Mouse (Mus musculus) liver, embryonic 14.5 days (tissue): Measurements from ENCODE around the gene Hsd3b6. TPM values are rescaled to one million over a fixed set of nuclear protein-coding genes. Genes with fewer than 3 reads are reported as not detected.

Experiments
- ATAC-seq: fragments of 200-750 bp; cut with Nextera tagmentation; 2 replicates; pipeline ENCODE4 v1.8.0; 2017; ENCODE audit warnings: moderate number of reproducible peaks, mild to moderate bottlenecking, moderate library complexity; ENCODE audit not compliant: insufficient read depth
- DNase-seq, 3 experiments: peaks; one replicate each; pipeline ENCODE4 v3.0.0-alpha.2; 2012 to 2013; ENCODE audit warnings: low read depth in 3 of 3, low spot score in 3 of 3
- H3K27ac ChIP-seq: fragments of 300-500 bp; sonication (generic); 2 replicates; pipeline ENCODE4 v1.5.1; 2014; ENCODE audit warnings: moderate library complexity, mild to moderate bottlenecking, control low read depth, inconsistent platforms
- H3K27me3 ChIP-seq: fragments of 300-500 bp; sonication (generic); 2 replicates; pipeline ENCODE4 v1.6.1; 2014; ENCODE audit warnings: mild to moderate bottlenecking, low read length, moderate library complexity; ENCODE audit not compliant: control insufficient read depth, insufficient read depth
- H3K36me3 ChIP-seq: fragments of 300-500 bp; sonication (generic); replicated peaks from 2 replicates; pipeline ENCODE4 v1.6.1; 2014; ENCODE audit warnings: low read depth; ENCODE audit not compliant: control insufficient read depth, insufficient read depth
- H3K4me1 ChIP-seq, 2 experiments: fragments of 200-500 bp in 1 of 2; fragments of 300-500 bp in 1 of 2; sonication (generic) in 1 of 2; replicated peaks; 2 replicates each; pipeline ENCODE4 v1.6.1; 2012 to 2014; ENCODE audit warnings: antibody characterized with exemption in 1 of 2, inconsistent platforms in 1 of 2, low read length in 1 of 2; ENCODE audit not compliant: control insufficient read depth in 2 of 2, insufficient read depth in 2 of 2
- H3K4me2 ChIP-seq: fragments of 300-500 bp; sonication (generic); 2 replicates; pipeline ENCODE4 v1.6.1; 2014; ENCODE audit warnings: low read depth, mild to moderate bottlenecking, control low read depth, moderate library complexity
- H3K4me3 ChIP-seq, 2 experiments: fragments of 200-500 bp in 1 of 2; fragments of 300-500 bp in 1 of 2; sonication (generic) in 1 of 2; 2 replicates each; pipeline ENCODE4 v1.5.1; 2012 to 2014; ENCODE audit warnings: low read depth in 2 of 2, low read length in 2 of 2, mild to moderate bottlenecking in 2 of 2, control low read depth in 1 of 2, inconsistent platforms in 1 of 2, moderate library complexity in 1 of 2; ENCODE audit not compliant: insufficient read depth in 1 of 2
- H3K9ac ChIP-seq: fragments of 300-500 bp; sonication (generic); replicated peaks from 2 replicates; pipeline ENCODE4 v1.6.1; 2014; ENCODE audit warnings: mild to moderate bottlenecking, control low read depth, moderate library complexity
- H3K9me3 ChIP-seq: fragments of 300-500 bp; sonication (generic); 2 replicates; pipeline ENCODE4 v1.6.1; 2016; ENCODE audit warnings: low read length, mixed read lengths; ENCODE audit not compliant: control insufficient read depth
- CTCF ChIP-seq: IDR thresholded peaks from 2 replicates; pipeline ENCODE4 v1.5.1; 2016; ENCODE audit warnings: antibody characterized with exemption, low read depth, control low read depth
- EP300 ChIP-seq: IDR thresholded peaks from 2 replicates; pipeline ENCODE4 v1.6.1; 2016; ENCODE audit warnings: antibody characterized with exemption, low read depth
- WGBS: fragments of 180-500 bp; shearing (Covaris S2); extraction: QIAGEN DNeasy Blood & Tissue Kit; methylation state at CpG from one replicate; pipeline ENCODE4 v1.1.7; 2014; ENCODE audit not compliant: insufficient replicate concordance; 5-methylcytosine and 5-hydroxymethylcytosine counted together
- polyA plus RNA-seq, 2 experiments: library from polyadenylated mRNA; depleted of rRNA in 1 of 2; stranded (reverse) in 1 of 2; unstranded in 1 of 2; fragments of >200 nt; fragmentation: Nextera tagmentation in 1 of 2; extraction: Ambion mirVana in 1 of 2; gene quantifications; 2 replicates each; pipeline versions ENCODE4 v1.2.1 to v1.2.3; 2012 to 2014

The Hsd3b6 gene
- polyA plus RNA-seq, 2 experiments = 3.8 to 3.9 TPM

DNA sequence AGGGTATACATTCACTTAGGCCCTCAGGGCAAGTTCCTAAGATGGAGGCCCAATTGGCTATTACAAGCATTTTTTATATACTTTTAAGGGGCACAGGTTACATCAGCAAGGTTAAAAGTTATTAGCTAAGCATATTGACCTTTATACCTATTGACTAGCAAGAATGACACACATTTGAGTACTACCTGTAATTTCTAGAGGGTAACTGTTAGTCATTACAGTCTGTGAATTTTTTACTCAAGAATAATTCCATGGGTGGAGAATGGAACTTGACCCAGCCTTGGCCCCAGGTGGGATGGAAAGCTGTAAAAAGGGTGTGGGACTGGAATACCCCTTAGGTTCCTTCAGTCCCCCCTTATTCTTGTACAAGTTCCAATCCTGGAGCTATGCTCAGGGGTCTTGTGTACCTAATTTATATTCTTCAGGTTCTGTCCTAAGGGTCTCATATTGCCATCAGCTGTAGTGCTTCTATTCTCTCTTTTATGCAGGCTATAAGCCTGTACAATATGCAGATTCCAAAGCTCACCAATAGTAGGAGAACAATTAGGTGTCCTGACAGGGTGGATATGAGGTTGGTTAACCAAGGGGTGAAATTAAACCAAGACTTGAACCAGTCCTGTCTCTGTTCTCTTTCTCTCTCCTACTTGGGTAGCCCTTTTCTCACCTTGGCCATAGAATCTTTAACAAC is 31.9 kb downstream of the Hsd3b6 start:
- TF ChIP-seq CTCF (no peak), EP300 (no peak)
- Histone ChIP-seq H3K36me3 (no peaks in the 10 kb centered on the region), H3K27me3 (no peaks in the 10 kb centered on the region), H3K4me1 (0 out of 4 replicates have a peak, but pooled peaks cover 0 to 1% of the 10 kb centered on the region in 2 experiments), H3K9me3 (no peaks in the 10 kb centered on the region), H3K4me3 (no peak overlapping the region), H3K9ac (no peak overlapping the region), H3K4me2 (no peak overlapping the region), H3K27ac (no peak overlapping the region)
- no peak for DNase-seq
- ATAC-seq = no peak

GRCm38 (mm10) chr3:98780921-98781320 is 33.3 kb downstream of the Hsd3b6 start:
- H3K27ac ChIP-seq = no peak overlapping the region
- no peaks in the 10 kb centered on the region for H3K36me3 ChIP-seq
- H3K4me3 ChIP-seq = no peak overlapping the region
- H3K9me3 ChIP-seq = no peaks in the 10 kb centered on the region
- ATAC-seq (no peak), DNase-seq (no peak)
- no peak for TF ChIP-seq EP300
- no peak for TF ChIP-seq CTCF
- H3K9ac ChIP-seq = no peak overlapping the region
- H3K27me3 ChIP-seq = no peaks in the 10 kb centered on the region
- no peak overlapping the region for H3K4me2 ChIP-seq
- no peaks in the 10 kb centered on the region for H3K4me1 ChIP-seq

DNA sequence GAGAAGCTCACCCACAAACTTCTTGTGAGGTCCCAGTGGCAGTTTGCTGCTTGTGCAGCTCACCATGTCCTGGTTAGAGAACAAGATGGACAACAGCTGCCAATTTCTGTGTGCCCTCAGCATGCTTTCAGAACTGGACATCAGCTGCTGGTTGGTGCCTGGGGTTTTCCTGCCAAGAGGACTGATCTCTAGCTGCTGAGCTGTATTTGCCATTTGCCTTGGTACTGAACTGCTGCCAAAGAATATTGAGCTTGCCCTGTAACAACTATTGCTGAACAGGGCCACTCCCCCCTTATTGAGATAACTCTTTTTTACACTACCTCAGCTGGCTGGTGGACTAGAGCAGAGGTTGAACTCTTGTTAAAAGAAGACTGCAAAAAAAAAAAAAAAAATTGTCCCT is 50.1 kb downstream of the Hsd3b6 start:
- Histone ChIP-seq H3K4me3 (no peak overlapping the region), H3K9ac (no peak overlapping the region), H3K36me3 (no peaks in the 10 kb centered on the region), H3K4me1 (no peaks in the 10 kb centered on the region), H3K27me3 (no peaks in the 10 kb centered on the region), H3K27ac (no peak overlapping the region), H3K4me2 (no peak overlapping the region), H3K9me3 (no peaks in the 10 kb centered on the region)
- no peak for TF ChIP-seq EP300
- no peak for TF ChIP-seq CTCF
- DNase-seq (no peak), ATAC-seq (no peak)

- Histone ChIP-seq H3K36me3 (no peaks in the 10 kb centered on the region), H3K4me1 (no peaks in the 10 kb centered on the region), H3K4me2 (no peak overlapping the region), H3K27ac (no peak overlapping the region), H3K27me3 (no peaks in the 10 kb centered on the region), H3K9me3 (no peaks in the 10 kb centered on the region), H3K4me3 (no peak overlapping the region), H3K9ac (no peak overlapping the region)
- WGBS = 58% methylated on average over 3 of the region's 3 CpGs
- ATAC-seq (no peak), DNase-seq (no peak)
- TF ChIP-seq EP300 (no peak), CTCF (no peak)
These were observed 57.4 kb downstream of the Hsd3b6 start for GRCm38 (mm10) chr3:98756836-98757235.

Other genes starting within 250 kb of the Hsd3b6 start
- gene Gm10681, start 225.6 kb downstream of the Hsd3b6 start, polyA plus RNA-seq (2012; rRNA removed) = 0.11 and 0.23 TPM in 2 replicates
- 0.20 and 0.29 TPM in 2 replicates for gene Gm10681, start 225.6 kb downstream of the Hsd3b6 start, polyA plus RNA-seq (2014; fragmentation: Nextera tagmentation; extraction: Ambion mirVana)
- gene Hsd3b5, start 184.2 kb downstream of the Hsd3b6 start, polyA plus RNA-seq (2012; rRNA removed) = 0.09 and 0.10 TPM in 2 replicates
- 0.08 TPM in 1 of 2 replicates, not detected in the other for gene Hsd3b5, start 184.2 kb downstream of the Hsd3b6 start, polyA plus RNA-seq (2014; fragmentation: Nextera tagmentation; extraction: Ambion mirVana)
- gene Hsd3b2, start 89.9 kb downstream of the Hsd3b6 start, polyA plus RNA-seq (2012; rRNA removed) = 0.10 and 0.22 TPM in 2 replicates
- 0.09 TPM in 1 of 2 replicates, not detected in the other for gene Hsd3b2, start 89.9 kb downstream of the Hsd3b6 start, polyA plus RNA-seq (2014; fragmentation: Nextera tagmentation; extraction: Ambion mirVana)
- 2.8 and 2.9 TPM in 2 replicates for gene Hsd3b3, start 51.3 kb downstream of the Hsd3b6 start, polyA plus RNA-seq (2012; rRNA removed)
- gene Hsd3b3, start 51.3 kb downstream of the Hsd3b6 start, polyA plus RNA-seq (2014; fragmentation: Nextera tagmentation; extraction: Ambion mirVana) = 3.1 and 3.2 TPM in 2 replicates
- gene Hsd3b1, start 45.4 kb upstream of the Hsd3b6 start, polyA plus RNA-seq (2012; rRNA removed) = 9.7 and 12.9 TPM in 2 replicates
- gene Hsd3b1, start 45.4 kb upstream of the Hsd3b6 start, polyA plus RNA-seq (2014; fragmentation: Nextera tagmentation; extraction: Ambion mirVana) = 15.8 and 16.8 TPM in 2 replicates
- gene Hao2, start 78.8 kb upstream of the Hsd3b6 start, polyA plus RNA-seq (2012; rRNA removed) = 1.9 and 2.5 TPM in 2 replicates
- gene Hao2, start 78.8 kb upstream of the Hsd3b6 start, polyA plus RNA-seq (2014; fragmentation: Nextera tagmentation; extraction: Ambion mirVana) = 6.1 and 7.2 TPM in 2 replicates